Mouse (Mus musculus) layer of hippocampus, adult 11-12 months (tissue): ENCODE results near the gene Grwd1.
"Not testable (repeated sequence)": the region's sequence is repeated elsewhere in the genome, so short reads cannot be mapped to it uniquely, and the experiment has no call there.

Experiments
- DNase-seq: peaks from one replicate; pipeline ENCODE4 v3.0.0; 2022; ENCODE audit warnings: low spot score

Gene Grwd1

DNA sequence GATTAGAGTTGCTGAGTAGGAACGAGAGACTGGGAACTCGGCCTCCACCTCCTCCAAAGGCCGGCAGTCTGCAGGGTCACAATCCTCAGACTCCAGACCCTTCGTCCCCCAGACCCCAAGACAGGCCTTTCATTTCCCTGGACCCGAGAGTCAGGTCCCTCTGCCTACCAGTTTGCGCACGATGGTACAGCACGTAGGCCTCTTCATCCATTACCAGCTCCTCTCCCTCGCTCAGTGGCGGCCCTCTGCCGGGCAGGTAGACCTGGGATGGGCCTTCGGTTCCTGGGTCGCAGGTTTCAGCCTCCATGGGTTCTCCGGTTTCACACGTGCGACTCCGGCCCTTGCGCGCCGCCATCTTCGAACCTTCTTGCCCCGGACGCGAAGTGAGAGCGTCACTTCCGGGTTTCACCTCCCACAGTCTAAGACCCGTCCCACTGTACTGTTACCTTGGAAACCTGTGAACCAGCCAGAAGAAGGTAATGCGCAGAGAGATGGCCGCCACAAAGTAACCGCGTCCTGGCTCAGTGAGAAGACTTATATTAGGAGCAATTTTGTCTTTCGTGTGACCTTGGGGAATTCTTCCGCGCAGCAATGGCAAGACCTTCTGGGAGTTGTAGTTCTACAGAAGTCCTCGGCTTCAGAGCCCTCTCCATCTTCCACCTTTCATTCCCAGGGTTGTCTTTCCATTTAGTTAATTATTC lies at the start of gene Grwd1:
Gene Grwd1 (minus strand): TSS at position 518 of the 701 bp plus-strand sequence.
- peak; percentile 82 for DNase-seq

DNA sequence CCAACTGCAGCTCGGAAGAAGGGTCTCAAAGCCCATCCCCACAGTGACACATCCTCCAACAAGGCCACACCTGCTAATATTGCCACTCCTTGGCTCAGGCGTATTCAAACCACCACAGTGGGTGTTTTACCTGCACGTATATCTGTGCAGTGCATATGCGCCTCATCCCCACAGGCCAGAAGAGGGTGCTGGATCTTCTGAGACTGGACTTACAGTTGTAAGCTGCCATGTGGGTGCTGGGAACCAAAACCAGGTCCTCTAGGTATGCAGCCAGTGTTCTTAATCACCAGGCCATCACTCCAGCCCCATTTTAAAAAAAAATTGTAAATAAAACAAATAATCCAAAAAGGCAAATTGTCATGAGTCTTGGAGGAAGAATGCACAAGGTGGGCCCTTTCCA lies 49.8 kb upstream of the Grwd1 start:
- no peak for DNase-seq

DNA sequence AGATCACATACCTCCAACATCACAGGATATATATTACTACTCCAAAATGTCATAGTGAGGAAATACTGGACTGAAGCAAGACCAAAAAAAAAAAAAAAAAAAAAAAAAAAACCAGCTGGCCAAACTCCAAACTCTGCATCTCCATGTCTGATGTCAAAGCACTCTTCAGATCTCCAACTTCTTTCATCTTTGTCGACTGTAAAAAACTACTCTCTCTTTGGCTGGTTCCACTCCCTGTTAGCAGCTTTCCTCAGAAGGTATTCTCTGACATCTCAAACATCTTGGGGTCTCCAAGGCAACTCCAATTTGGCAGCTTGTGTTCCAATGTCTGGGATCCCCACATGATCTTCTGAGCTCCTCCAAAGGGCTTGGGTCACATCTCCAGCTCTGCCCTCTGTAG lies 47.5 kb upstream of the Grwd1 start, which contains the start of gene Grin2d:
Gene Grin2d (minus strand): TSS at position 101 of the 400 bp plus-strand sequence.
- DNase-seq, result not testable (repeated sequence)

DNA sequence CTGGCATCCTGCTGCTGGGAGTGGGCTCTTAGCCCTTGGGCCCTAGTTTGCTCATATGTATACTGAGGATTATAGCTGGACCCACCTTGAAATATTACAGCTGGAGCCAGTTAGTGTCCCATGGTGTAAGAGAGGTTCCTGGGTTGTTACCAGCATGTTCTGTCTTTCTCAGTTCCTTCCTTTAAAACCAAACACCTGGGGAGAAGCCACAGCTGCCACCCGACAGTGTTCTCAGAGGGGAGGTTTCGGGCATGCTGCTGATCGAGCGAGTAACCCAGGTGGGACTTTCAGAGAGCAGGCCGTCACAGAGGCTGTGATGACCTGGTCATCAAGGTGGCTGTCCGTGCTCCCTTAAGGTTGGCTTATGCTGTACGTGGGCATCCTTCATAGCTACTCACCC lies 46.2 kb upstream of the Grwd1 start:
- no peak for DNase-seq

DNA sequence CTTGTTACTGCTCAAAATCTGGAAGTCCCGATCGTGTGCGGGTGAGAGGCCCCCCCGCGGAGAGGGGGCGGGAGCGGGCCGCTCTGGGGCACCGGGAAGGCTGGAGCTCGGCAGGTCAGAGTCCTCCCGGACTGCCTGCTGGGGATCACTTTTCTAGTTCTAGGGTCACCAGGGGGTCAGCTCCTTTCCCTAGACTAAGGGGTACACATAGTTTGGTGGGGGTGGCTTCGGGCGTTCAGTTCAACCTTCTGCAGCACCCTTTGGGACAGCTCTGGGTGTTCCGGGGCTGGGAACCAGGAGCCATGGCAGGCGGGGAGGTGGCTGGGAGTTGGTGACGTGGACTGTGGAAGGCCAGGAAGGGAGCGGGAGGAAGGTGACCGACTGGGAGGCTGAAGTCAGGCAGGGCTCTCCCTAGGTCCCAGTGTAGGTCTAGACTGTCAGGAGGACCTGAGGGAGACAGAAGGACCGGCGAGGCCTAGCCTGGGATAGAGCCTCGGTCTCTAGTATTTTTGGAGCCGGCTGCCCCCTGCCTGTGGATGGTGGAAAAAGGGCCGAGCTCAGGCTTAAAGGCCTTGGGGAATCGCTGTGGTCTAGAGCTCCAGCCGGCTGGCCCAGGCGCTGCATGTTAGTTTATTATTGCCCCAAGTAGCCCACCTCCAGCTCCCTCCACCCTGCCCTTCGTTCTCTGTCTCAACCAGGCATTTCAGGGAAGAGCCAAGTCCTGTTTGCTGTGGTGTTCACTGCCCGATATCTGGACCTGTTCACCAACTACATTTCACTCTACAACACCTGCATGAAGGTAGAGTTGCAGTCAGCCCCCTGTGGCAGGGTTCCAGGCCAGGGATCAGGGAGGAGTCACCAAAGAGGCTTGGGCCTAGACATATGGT lies 42.6 kb upstream of the Grwd1 start:
- peak; percentile 42 for DNase-seq

DNA sequence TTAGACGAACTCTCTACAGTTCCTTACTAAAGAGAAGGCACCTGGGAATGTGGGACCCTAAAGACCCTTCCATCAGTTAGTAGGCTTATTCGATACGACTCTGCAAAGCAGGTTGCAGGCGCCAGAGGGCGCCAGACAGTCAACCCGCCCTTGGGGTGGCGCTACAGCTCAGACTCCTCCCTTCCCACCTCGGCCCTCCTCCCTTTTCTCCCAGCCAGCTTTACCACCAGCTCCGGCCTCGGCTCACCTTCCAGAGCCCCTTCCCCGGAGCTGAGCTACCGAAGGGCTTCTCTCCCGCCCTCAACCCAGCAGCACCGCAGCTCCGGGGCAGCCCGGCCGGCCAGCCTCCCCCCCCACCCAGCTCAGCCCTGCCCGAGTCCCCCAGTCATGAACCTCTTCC lies 41.9 kb upstream of the Grwd1 start, which contains the start of gene Kdelr1:
Gene Kdelr1 (plus strand): TSS at position 149 of the 400 bp plus-strand sequence.
- peak; percentile 90 for DNase-seq

DNA sequence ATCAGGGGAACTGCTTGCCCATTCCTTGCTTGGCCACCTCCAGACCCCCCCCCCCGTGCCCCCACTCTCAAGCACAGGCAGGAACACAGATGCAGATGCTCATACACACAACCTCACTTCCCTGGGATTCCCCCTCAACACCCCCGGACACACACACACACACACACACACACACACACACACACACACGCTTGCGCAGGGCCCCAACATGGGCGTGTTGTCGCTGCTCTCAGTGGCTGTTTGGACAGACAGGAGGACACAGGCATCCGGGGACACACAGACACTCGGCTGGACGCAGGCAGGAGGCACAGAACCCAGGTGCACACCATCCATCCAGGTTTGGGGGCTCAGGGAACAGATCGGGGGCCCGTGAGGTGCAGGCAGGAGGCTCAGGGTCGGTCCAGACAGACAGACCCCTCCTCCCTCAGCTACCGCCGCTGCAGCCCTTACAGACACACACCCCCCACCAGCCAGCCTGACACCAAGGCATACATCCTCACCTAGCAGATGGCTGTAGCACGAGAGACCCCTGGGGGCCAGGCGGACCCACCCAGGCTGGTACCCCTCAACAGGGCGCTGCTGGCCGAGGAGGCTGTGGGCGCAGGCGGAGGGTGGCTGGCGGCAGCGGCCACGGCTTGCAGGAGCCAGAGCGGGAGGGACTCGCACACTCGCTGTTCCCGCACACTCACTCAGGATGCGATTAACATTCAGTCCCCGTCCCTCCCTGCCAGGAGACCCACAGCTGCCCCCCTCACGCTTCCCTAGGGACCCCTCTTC lies 39.7 kb upstream of the Grwd1 start:
- DNase-seq, result no peak

DNA sequence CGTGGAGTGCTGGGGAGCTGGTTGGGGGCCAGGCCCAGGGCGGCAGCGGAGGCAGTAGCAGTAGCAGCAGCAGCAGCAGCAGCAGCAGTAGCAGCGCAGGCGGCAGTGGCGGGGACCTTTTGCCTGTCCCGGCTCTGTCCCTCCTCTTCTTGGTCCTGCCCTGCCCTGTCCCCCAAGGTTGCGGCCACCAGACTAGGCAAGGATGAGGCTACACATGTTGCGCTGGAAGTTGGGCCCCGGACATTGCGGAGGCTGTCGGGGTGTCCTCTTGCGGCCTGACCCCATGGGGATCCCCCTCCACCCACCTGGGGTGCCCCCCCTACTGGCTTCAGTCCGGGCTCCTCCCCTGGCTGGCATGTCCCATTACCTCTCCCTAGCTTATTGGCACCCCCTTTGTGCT lies 39.0 kb upstream of the Grwd1 start:
- no peak for DNase-seq

DNA sequence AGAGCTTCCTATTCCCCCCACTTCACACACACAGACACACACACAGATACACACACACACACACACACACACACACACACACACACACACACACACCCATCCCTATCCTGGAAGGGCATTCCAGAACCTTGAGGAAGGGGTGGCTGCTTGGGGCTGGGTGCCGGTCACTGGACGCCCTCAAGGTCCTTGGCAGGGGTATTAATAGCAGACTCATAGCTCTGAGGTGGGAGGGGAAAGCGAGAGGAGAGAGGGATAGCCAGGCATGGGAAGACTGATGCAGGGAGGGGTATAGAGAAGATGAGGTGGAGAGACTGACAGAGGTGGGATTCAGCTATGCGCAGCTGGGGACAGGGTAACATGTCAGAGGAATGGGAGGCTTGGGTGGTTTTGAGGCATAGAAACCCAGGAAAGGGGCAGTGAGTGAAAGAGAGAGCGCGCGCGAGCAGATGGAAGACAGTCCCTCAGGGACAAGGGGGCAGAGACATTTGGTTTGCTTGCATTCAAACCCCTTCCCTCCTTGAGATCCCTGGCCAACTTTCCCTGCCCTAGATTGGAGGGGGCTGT lies 38.4 kb upstream of the Grwd1 start:
- no peak for DNase-seq

DNA sequence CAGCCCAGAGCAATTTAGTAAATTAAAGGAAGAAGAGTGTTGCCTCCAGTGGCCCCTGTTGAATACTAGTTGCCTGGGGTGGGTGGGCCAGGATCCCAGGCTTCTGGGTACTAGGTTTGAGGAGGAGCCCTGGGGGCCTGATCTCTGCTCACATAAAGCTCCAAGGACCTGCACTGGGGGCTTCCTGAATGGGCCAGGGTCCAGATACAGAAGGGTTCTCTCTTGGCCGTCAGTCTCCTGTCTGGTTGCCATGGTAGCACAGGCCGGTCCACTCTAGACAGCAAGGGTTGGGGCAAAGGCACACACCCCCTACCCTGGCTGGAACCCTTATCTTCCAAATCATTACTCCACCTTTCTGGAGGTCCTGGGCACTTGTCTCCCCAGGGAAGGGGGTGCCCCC lies 37.1 kb upstream of the Grwd1 start:
- no peak for DNase-seq

DNA sequence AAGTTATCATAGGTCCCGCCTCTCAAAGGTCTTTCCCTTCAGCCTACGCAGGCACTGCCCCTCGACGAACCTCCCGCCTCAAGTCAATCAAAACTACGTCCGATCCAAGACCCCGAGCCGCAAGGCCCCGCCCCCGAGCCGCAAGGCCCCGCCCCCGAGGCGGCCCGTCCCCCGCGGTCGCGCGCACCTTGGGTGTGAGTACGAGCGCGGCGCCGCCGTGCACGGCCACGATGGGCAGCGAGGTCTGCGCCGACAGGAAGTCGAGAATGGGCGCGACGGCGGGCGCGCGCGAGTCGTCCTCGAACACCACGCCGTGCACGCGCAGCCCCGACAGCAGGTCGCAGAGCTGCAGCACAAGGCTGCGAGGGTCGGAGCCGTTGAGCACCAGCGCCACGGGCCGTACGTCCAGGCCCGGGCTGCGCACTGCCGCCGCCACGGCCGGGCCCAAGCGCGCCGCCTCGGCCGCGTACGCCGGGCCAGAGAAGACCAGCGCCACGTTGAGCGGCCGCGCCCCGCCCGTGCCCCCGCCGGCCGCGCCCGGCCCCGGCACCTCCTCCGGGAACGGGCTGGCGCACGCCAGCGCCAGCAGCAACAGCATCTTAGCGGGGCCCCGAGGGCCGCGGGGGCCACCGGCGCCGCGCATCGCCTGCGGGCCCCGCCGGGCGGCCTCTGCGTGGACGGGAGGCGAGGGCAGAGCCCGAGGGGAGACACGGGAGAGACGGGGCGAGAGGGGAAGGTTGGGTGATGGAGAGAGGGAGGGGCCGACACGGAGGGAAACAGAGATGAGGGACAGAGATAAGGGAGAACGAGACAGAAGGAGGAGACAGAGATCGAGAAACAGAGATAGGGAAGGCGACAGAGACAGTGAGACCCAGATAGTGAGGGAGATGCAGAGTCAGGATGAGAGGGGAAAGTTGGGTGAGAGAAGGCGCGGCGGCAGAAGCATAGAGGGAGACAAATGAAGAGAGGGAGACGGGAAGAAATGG lies 35.5 kb upstream of the Grwd1 start:
- DNase-seq, result peak; percentile 85

DNA sequence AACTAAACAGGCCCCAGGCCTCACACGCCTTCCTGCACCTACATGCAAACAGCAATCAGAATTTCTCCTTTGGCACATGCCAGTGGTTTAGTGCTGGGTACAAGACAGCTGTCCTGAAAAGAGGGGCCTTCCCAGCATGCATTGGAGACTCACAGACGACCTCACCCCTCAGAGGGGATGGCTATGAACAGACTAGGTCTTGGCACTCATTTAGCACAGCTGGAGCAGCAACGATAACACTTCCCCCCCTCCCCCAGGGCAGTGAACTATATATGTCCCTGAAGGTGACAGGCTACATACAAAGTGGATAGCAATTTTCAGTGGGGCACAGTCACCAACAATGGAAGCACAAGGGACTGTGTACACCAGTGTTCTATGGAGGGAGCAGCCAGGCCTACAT lies 33.7 kb upstream of the Grwd1 start:
- DNase-seq, result no peak

DNA sequence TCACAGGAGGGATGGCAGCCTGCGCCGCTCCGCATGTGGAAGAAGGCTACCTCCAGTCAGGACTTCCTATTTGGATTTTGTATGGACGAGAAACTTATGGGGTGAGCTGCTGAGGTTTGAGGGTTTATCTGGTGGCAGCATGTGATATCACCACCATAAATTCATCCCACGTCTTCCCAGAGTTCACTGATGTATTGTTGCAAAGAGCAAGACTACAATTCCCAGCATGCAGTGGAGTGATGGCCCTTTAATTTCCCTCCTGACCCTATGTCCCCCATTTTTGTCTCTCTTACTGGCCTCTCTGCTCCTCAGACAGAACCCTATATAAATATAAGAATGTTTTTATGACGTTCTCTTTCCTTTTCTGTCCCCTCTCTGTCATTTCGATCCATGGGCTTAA lies 32.1 kb upstream of the Grwd1 start:
- DNase-seq, result no peak

DNA sequence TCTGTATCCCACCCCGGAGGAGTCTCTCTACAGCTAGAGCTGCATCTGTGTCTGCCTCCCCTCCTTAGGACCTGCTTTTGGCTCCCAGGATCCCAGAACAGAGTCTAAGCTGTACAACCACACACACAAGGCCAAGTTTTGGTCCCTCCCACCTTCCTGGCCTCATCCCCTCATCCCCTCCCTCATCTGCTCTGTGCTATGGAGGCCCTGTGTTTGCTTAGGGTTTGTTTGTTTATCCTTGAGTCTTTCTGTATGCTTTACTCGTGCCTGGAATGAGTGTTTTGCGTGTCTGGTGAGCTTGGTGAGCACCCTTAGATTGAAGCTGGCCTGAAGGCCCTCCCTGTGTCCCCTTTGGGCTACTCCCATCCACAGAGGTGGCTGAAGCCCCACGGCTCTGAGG lies 28.3 kb upstream of the Grwd1 start:
- no peak for DNase-seq

DNA sequence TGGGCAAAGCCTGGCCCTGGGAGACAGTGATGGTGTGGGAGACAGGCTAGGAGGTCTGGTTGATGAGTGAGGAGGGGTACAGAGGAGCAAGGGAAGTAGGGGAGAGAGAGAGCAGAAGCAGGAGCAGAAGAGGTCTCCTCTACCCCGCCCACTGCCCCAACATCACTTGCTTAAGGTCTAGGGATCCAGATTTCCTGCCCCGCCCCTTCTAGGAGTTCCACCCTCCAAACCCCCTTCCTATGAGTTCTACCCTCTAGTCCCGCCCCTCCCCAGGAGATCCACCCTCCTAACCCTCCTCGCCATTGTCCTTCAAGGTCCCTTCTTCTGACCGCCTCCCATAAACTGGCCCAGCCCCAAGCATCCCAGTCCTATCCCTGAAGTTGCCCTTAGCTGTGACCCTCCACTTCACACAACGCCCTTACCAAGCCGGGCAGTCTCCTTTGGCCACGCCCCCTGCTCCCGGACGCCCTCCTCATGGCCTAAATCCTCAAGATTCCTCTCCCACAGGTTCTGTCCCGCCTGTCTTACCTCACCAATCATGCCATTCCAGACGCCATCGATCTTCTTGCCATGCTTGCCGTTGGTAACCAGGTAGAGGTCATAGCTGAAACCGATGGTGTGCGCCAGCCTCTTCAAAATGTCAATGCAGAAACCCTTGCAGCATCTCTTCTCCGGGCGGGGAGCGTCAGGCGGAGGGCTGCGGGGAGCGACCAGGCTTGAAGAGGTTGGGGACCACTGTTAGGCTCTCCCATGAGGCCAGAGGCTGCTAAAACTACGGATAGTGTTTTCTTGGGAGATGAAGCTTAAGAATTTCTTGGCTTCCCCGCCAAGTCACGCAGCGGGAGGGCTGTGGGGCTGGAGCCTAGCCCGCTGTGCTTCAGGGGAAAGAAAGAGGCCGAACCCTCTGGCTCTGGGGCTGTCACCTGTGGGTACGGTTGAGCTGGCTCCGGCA lies 26.5 kb upstream of the Grwd1 start:
- no peak for DNase-seq

DNA sequence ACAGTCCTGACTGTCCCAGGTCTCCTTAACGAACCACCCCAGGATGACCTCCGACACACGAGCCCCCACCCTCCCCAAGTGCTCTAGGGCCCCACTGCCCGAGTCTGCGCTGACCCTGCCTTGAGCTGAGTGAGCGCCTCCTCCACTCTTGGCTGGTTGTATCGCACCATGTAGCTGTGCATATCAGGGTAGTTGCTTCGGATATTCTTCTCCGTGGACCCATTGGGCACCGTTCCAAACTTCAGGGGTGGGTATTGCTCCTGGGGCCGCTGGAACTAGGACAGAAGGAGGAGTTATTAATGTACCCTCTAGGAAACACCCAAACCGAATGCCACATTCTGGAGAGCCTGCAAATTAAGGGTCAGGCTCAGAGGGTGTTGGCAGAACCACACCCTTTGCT lies 22.3 kb upstream of the Grwd1 start:
- no peak for DNase-seq

DNA sequence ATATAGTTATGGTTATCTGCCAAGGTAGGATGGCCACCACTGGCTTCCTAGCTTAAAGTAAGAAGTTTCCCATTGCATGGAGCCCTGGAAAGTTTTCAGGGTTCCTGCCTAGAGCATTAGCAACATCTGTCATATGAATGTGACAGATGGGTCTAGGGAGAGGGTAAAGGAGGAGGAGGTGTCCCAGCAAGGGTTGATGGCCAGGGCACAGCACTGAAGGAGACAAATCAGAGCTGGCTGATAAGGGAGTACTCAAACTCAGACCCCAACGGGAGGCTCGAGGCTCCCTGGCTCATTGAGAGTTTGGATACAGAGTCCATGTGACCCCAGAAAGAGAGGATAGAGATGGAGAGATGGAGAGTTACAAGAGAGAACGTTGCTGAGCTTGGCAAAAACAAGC lies 19.9 kb upstream of the Grwd1 start:
- no peak for DNase-seq

DNA sequence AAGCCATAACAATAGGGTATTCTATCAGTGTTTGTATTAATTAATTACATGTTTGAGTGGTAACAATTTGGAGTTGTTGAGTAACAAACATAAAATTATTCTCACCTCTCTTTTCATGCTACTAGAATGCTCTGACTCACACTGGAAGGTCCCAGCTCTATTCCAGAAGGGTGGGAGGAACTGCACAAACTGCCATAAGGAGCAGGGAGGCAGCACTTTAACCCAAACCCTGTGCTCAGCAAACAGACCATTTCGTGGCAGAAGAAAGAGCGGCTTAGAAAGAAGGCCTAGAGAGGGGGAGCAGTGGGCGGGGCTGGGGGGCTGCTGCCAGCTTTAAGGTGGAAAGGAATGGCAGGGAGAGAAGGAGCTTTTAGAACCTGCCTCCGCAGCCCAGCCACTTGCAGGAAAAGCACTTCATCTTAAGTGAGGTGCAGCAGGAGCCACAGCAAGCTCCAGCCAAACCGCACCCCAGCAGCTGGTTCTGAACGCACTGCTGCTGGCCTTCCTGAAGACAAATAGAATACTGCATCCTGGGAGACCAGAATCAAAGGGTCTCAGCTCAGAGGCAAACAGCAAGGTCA lies 17.8 kb upstream of the Grwd1 start:
- no peak for DNase-seq
